Mouse (Mus musculus) 3134 (cell line): Measurements from ENCODE around the gene Gm44511.
A peak's percentile ranks its signal among the peaks of the same experiment; 100 is the strongest.
"Not testable (repeated sequence)": the region's sequence is repeated elsewhere in the genome, so short reads cannot be mapped to it uniquely, and the experiment has no call there.

ENCODE experiments used
- DNase-seq: peaks from one replicate; pipeline ENCODE4 v3.0.0-alpha.2; 2011; ENCODE audit warnings: low spot score; ENCODE audit not compliant: insufficient read length; ENCODE audit errors: extremely low read depth

Gene Gm44511

GRCm38 (mm10) chr6:128841327-128842089, 15.4 kb upstream of the Gm44511 start:
- DNase-seq: no peak

GRCm38 (mm10) chr6:128840669-128841068, 14.6 kb upstream of the Gm44511 start:
- DNase-seq: not testable (repeated sequence)

- DNase-seq: peak; percentile 39
Measured at GRCm38 (mm10) chr6:128839921-128840320, 13.8 kb upstream of the Gm44511 start.

- peak; percentile 72 for DNase-seq
Measured at GRCm38 (mm10) chr6:128839266-128839771, 13.2 kb upstream of the Gm44511 start.

- peak; percentile 88 for DNase-seq
Measured at GRCm38 (mm10) chr6:128838342-128839265, 12.5 kb upstream of the Gm44511 start.

- peak; percentile 34 for DNase-seq
Measured at GRCm38 (mm10) chr6:128837454-128838341, 11.6 kb upstream of the Gm44511 start.

GRCm38 (mm10) chr6:128836955-128837334, 10.8 kb upstream of the Gm44511 start:
- no peak for DNase-seq

GRCm38 (mm10) chr6:128836191-128836954, 10.3 kb upstream of the Gm44511 start:
- DNase-seq: no peak

- DNase-seq: no peak
Measured at GRCm38 (mm10) chr6:128835571-128835970, 9.5 kb upstream of the Gm44511 start.

- DNase-seq: no peak
Measured at GRCm38 (mm10) chr6:128833046-128833445, 6.9 kb upstream of the Gm44511 start.

GRCm38 (mm10) chr6:128829837-128830236, 3.7 kb upstream of the Gm44511 start:
- DNase-seq: no peak

GRCm38 (mm10) chr6:128826781-128827180, 666 bp upstream of the Gm44511 start:
- no peak for DNase-seq

GRCm38 (mm10) chr6:128818083-128818802, 7.9 kb downstream of the Gm44511 start:
- no peak for DNase-seq

GRCm38 (mm10) chr6:128808532-128808931, 17.6 kb downstream of the Gm44511 start:
- no peak for DNase-seq

- no peak for DNase-seq
Measured at GRCm38 (mm10) chr6:128807021-128807420, 19.1 kb downstream of the Gm44511 start.

- DNase-seq: not testable (repeated sequence)
Measured at GRCm38 (mm10) chr6:128804823-128805640, 21.1 kb downstream of the Gm44511 start.

GRCm38 (mm10) chr6:128802999-128803857, 22.9 kb downstream of the Gm44511 start:
- peak; percentile 89 for DNase-seq
